Mouse (Mus musculus) erythroblast, embryonic 14.5 days (primary cell): ENCODE results near the gene Exoc4. TPM values are rescaled to one million over a fixed set of nuclear protein-coding genes. Genes with fewer than 3 reads are reported as not detected.

Source experiments
- H3K27me3 ChIP-seq: 2 replicates; pipeline ENCODE4 v1.6.1; 2012; ENCODE audit warnings: inconsistent platforms; ENCODE audit not compliant: control insufficient read depth
- H3K36me3 ChIP-seq: 2 replicates; pipeline ENCODE4 v1.6.1; 2012; ENCODE audit warnings: mild to moderate bottlenecking, inconsistent platforms; ENCODE audit not compliant: control insufficient read depth
- H3K4me1 ChIP-seq: 2 replicates; pipeline ENCODE4 v1.6.1; 2012; ENCODE audit warnings: inconsistent platforms; ENCODE audit not compliant: control insufficient read depth
- H3K4me3 ChIP-seq: replicated peaks from 2 replicates; pipeline ENCODE3; 2012; ENCODE audit warnings: moderate library complexity, mild to moderate bottlenecking, inconsistent platforms
- H3K9me3 ChIP-seq: 2 replicates; pipeline ENCODE4 v1.6.1; 2012; ENCODE audit warnings: low read length, inconsistent platforms, mixed read lengths; ENCODE audit not compliant: control insufficient read depth
- GATA1 ChIP-seq: IDR thresholded peaks from 2 replicates; pipeline ENCODE4 v1.6.1; 2012; ENCODE audit warnings: low read length, inconsistent platforms, mixed read lengths
- TAL1 ChIP-seq: IDR thresholded peaks from 3 replicates; pipeline ENCODE4 v1.6.1; 2012; ENCODE audit warnings: low read length, inconsistent platforms, mixed read lengths
- polyA plus RNA-seq: library from polyadenylated mRNA; stranded (reverse); fragments of >175 nt; gene quantifications from 2 replicates; pipeline ENCODE4 v1.2.3, GENCODE M21; 2012

Gene Exoc4
- polyA plus RNA-seq, 1 experiment: 0.65 TPM

GRCm38 (mm10) chr6:33709340-33709739 lies 460.5 kb downstream of the Exoc4 start:
- H3K9me3 ChIP-seq: no peaks in the 10 kb centered on the region
- no peaks in the 10 kb centered on the region for H3K27me3 ChIP-seq
- no peaks in the 10 kb centered on the region for H3K4me1 ChIP-seq
- no peak for TF ChIP-seq GATA1
- TF ChIP-seq TAL1: no peak
- no peak overlapping the region for H3K4me3 ChIP-seq
- H3K36me3 ChIP-seq: no peaks in the 10 kb centered on the region

- no peak for TF ChIP-seq GATA1
- no peak for TF ChIP-seq TAL1
- no peak overlapping the region for H3K4me3 ChIP-seq
- H3K36me3 ChIP-seq: no peaks in the 10 kb centered on the region
- H3K9me3 ChIP-seq: no peaks in the 10 kb centered on the region
- H3K27me3 ChIP-seq: no peaks in the 10 kb centered on the region
- H3K4me1 ChIP-seq: no peaks in the 10 kb centered on the region
Observed at GRCm38 (mm10) chr6:33711742-33712141, 462.9 kb downstream of the Exoc4 start.

DNA sequence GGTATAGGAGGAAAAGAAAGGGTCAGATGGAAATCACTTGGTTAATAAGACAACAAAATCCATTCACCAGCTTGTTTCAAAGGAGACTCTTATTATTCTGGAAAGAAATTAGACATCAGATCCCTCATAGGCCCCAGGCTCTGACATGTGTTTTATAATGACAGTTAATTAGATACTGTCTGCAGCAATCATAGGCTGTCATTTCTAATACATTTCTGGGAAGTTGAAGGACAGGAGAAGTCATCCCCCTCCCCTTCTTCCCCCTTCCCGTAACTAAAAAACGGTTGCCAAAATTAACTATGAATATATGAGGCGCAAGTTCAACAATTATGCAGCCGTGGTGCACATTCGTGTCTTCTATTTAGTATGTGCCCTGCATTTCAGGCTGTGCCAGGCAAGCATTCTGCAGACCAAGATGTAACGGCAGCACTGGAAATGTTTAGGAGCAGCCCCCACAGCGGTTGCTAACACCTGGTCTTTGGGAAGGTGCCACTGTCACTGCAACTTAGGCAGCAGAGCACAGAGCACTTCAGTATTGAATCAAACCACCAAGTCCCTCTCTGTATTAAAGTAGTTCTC lies 463.7 kb downstream of the Exoc4 start:
- Histone ChIP-seq H3K27me3 (no peaks in the 10 kb centered on the region), H3K4me3 (no peak overlapping the region), H3K9me3 (no peaks in the 10 kb centered on the region), H3K4me1 (no peaks in the 10 kb centered on the region), H3K36me3 (no peaks in the 10 kb centered on the region)
- TF ChIP-seq TAL1 (no peak), GATA1 (no peak)

DNA sequence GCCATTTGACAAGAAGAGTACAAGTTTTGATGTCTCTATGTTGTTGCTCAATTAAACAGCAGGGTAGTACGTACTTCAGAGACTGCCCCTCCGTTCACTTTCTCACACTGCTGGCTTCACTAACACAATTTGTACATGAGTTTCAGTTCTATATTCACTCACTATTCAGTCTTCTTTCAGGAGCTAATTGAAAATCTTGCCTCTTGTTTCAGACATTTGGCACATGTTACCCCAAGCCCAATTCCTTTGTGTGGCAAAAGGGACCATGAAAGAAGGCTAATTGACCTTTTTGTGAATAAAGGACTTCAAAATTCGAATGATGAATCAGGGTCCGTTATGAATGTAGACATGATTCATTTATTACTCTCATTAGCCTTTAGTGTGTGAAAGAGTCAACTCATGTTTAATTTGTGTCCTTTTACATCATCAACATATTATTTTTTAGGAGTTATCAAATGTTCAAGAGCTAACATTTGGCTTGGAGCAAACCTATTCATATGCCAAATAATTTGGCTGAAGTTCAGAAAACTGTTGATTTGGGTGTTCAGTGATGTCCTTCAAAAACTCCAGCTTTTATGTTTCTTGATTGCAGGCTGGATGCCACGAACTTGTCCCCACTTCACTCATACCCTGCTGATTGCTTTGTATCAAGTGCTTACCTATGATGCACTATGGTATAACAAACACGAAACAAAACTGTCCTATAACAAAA lies 467.5 kb downstream of the Exoc4 start:
- Histone ChIP-seq H3K4me3 (no peak overlapping the region), H3K9me3 (no peaks in the 10 kb centered on the region), H3K27me3 (no peaks in the 10 kb centered on the region), H3K36me3 (no peaks in the 10 kb centered on the region), H3K4me1 (no peaks in the 10 kb centered on the region)
- TF ChIP-seq TAL1 (no peak), GATA1 (no peak)

DNA sequence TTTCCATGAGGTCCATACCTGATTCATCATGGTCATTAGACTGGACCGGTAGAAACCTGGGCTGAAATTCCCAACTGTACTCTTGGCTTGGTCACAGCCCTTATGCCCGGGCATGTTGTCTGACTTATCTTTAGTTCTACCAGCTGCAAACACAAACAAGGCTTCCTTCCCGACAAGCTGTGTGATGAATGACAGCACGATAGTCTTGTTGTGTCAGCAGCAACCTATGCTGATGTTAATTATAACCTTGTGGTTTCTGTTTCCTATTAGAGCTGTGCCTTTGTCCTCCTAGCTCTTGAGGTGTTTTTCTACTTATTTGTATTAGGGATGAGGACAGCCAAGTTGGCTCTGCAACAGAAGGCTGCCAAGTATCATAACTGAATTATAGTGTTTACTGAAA lies 472.3 kb downstream of the Exoc4 start:
- no peaks in the 10 kb centered on the region for H3K9me3 ChIP-seq
- no peaks in the 10 kb centered on the region for H3K27me3 ChIP-seq
- no peaks in the 10 kb centered on the region for H3K4me1 ChIP-seq
- no peaks in the 10 kb centered on the region for H3K36me3 ChIP-seq
- TF ChIP-seq TAL1: no peak
- no peak for TF ChIP-seq GATA1
- no peak overlapping the region for H3K4me3 ChIP-seq

GRCm38 (mm10) chr6:33722811-33723210 lies 473.9 kb downstream of the Exoc4 start:
- Histone ChIP-seq H3K4me1 (no peaks in the 10 kb centered on the region), H3K27me3 (no peaks in the 10 kb centered on the region), H3K36me3 (no peaks in the 10 kb centered on the region), H3K9me3 (no peaks in the 10 kb centered on the region), H3K4me3 (no peak overlapping the region)
- TF ChIP-seq GATA1 (no peak), TAL1 (no peak)

DNA sequence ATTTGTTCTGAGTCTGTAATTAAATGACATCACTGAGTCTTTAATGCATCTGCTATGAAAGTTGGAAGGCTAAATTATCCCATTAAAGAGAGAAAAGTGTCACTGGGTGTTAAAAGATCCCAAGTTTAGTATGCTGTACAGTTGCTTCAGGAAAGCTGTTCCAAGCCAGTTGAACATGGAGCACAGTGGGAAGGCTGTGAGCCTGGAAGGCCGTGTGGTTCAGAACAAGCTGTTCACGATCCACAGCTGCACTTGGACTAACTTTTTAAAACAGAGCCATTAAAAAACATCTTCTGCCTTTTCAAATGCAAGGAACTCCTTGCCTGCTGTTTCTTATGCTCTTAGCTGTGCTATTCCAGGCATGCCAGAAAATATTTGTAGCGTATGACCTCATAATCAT lies 475.7 kb downstream of the Exoc4 start:
- no peaks in the 10 kb centered on the region for H3K9me3 ChIP-seq
- H3K4me1 ChIP-seq: no peaks in the 10 kb centered on the region
- H3K27me3 ChIP-seq: no peaks in the 10 kb centered on the region
- H3K4me3 ChIP-seq: no peak overlapping the region
- H3K36me3 ChIP-seq: no peaks in the 10 kb centered on the region
- TF ChIP-seq GATA1 (no peak), TAL1 (no peak)

DNA sequence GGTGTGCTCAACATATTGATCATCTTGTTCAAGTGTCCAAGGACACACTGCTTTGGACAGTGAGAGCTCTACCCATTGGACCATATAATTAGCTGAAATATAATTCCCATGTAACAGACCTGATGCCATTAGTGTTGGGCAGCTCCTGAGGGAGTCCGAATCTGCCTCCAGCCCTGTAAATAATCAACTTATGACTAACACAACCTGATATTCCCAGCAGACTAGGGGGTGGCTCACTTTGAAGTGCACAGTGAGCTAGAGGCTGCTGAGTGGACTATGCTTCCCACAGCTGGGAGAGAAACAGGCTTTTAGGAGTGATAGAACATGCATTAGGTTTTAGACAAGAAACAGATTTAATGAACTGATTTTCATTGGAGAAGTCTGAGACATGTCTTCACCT lies 478.4 kb downstream of the Exoc4 start:
- TF ChIP-seq GATA1 (no peak), TAL1 (no peak)
- H3K4me3 ChIP-seq: no peak overlapping the region
- H3K4me1 ChIP-seq: no peaks in the 10 kb centered on the region
- no peaks in the 10 kb centered on the region for H3K36me3 ChIP-seq
- H3K9me3 ChIP-seq: no peaks in the 10 kb centered on the region
- no peaks in the 10 kb centered on the region for H3K27me3 ChIP-seq

DNA sequence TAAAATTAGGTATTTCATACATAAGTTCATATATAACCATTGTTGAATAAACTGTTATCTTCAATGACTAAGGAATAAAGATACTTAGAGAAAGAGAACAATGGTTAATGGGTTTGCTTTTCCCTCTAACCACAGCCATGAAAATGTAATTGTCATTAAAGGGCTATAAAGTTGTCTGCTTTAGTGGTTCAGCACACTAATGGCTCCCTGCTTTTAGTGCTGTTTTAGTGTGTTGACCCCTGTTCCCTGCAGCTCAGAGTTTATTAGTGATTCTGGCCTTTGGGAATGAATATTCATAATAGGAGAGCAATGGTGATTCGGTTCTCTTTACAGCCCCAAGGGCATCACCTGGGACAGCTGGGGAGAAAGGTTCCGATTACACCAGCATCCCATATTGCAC lies 483.3 kb downstream of the Exoc4 start:
- Histone ChIP-seq H3K9me3 (no peaks in the 10 kb centered on the region), H3K4me3 (no peak overlapping the region), H3K27me3 (no peaks in the 10 kb centered on the region), H3K4me1 (no peaks in the 10 kb centered on the region), H3K36me3 (no peaks in the 10 kb centered on the region)
- TF ChIP-seq GATA1: no peak
- no peak for TF ChIP-seq TAL1
